9 mouse cellular contexts compared by ENCODE assay signal in genomic region chr10:9495143-9495651, GRCm38 (mm10).
DNase-seq lines count a peak whose midpoint lies in the region; ATAC-seq lines count a peak whose summit lies in the region.
"Had no signal": no experiment of that assay in that cellular context is flagged by ENCODE, and none has a peak within 500 bp of the region (broad histone marks: within the 10 kb centered on the region; RNA-seq: fewer than 3 reads in every experiment).

No protein-coding gene starts in this region.

- 16% methylated on average over 6 of the region's 6 CpGs for WGBS in midbrain, embryonic 11.5 days
- WGBS in midbrain, embryonic 15.5 days, result 12% methylated on average over 6 of the region's 6 CpGs

- H3K9ac ChIP-seq in midbrain, embryonic 11.5 days (ENCODE audit: low read length), result no peak overlapping the region
- no peak overlapping the region for H3K9ac ChIP-seq in midbrain, embryonic 15.5 days
- H3K9ac ChIP-seq: liver, embryonic 15.5 days had no signal

- H3K27me3 ChIP-seq in midbrain, embryonic 11.5 days (ENCODE audit: control insufficient read depth, insufficient read depth, low read length), result no peaks in the 10 kb centered on the region
- H3K27me3 ChIP-seq in midbrain, embryonic 15.5 days (replicated peaks), result no peaks in the 10 kb centered on the region
- H3K27me3 ChIP-seq: liver, embryonic 15.5 days had no signal

- ATAC-seq in midbrain, embryonic 11.5 days (ENCODE audit: low FRiP score), result peak; percentile 61
- no peak; the same call in 1 of the 2 replicates for ATAC-seq in midbrain, embryonic 15.5 days (replicated peaks)

- no peaks in the 10 kb centered on the region for H3K36me3 ChIP-seq in midbrain, embryonic 11.5 days (ENCODE audit: control insufficient read depth, insufficient read depth, low read length)
- no peaks in the 10 kb centered on the region for H3K36me3 ChIP-seq in midbrain, embryonic 15.5 days (replicated peaks)
- H3K36me3 ChIP-seq: liver, embryonic 15.5 days had no signal

- H3K4me2 ChIP-seq in midbrain, embryonic 11.5 days, result no peak overlapping the region
- H3K4me2 ChIP-seq in midbrain, embryonic 15.5 days, result no peak overlapping the region
- H3K4me2 ChIP-seq: liver, embryonic 15.5 days had no signal

- no peak overlapping the region for H3K27ac ChIP-seq in midbrain, embryonic 11.5 days (ENCODE audit: low read depth, low read length)
- no peak overlapping the region for H3K27ac ChIP-seq in midbrain, embryonic 15.5 days
- H3K27ac ChIP-seq: liver, embryonic 15.5 days had no signal

- no peaks in the 10 kb centered on the region for H3K9me3 ChIP-seq in midbrain, embryonic 11.5 days (ENCODE audit: control insufficient read depth, low read length)
- no peaks in the 10 kb centered on the region for H3K9me3 ChIP-seq in midbrain, embryonic 15.5 days
- H3K9me3 ChIP-seq: liver, embryonic 15.5 days had no signal

- DNase-seq in adrenal gland, postnatal 10 days, result peak; percentile 7
- DNase-seq in adrenal gland, postnatal 36 days, result no peak
- DNase-seq in midbrain, embryonic 11.5 days (ENCODE audit: low spot score, missing footprints), result peak; percentile 88
- peak; percentile 17 for DNase-seq in heart, postnatal 4 days
- no peak for DNase-seq in right cerebral cortex, postnatal 14 days
- DNase-seq in left cerebral cortex, postnatal 36 days (ENCODE audit: low spot score in 2 of 2), result no peak
- no peak for DNase-seq in left cerebral cortex, adult 18-20 months (ENCODE audit: low spot score in 2 of 2)

- intact Hi-C loops in left cerebral cortex, postnatal 36 days (cut with DNase I), result no loop called here

- H3K4me1 ChIP-seq in midbrain, embryonic 11.5 days (ENCODE audit: control insufficient read depth, insufficient read depth, low read length), result peaks cover 13% of the 10 kb centered on the region; the same call in 1 of the 2 replicates
- peaks cover 18% of the 10 kb centered on the region for H3K4me1 ChIP-seq in midbrain, embryonic 15.5 days
- H3K4me1 ChIP-seq: liver, embryonic 15.5 days had no signal

- no peak overlapping the region for H3K4me3 ChIP-seq in midbrain, embryonic 11.5 days (ENCODE audit: low read depth, low read length)
- H3K4me3 ChIP-seq in midbrain, embryonic 15.5 days, result no peak overlapping the region
- H3K4me3 ChIP-seq: liver, embryonic 15.5 days had no signal

Comparison
In these comparisons a context has a peak if more than half of its experiments do, and no peak if none do; other contexts are left out.
1. DNase-seq: peak in adrenal gland, postnatal 10 days (single experiment), midbrain, embryonic 11.5 days (single experiment) and heart, postnatal 4 days (single experiment); none in adrenal gland, postnatal 36 days (0 of 2), right cerebral cortex, postnatal 14 days (single experiment), left cerebral cortex, postnatal 36 days (0 of 2) and left cerebral cortex, adult 18-20 months (0 of 2).